Mouse (Mus musculus): Measurements from ENCODE around the gene Scn11a. TPM values are rescaled to one million over a fixed set of nuclear protein-coding genes. Genes with fewer than 3 reads are reported as not detected.

Scn11a gene
- total RNA-seq, 2 experiments from 2014 or later: 0.19 to 0.26 TPM

DNA sequence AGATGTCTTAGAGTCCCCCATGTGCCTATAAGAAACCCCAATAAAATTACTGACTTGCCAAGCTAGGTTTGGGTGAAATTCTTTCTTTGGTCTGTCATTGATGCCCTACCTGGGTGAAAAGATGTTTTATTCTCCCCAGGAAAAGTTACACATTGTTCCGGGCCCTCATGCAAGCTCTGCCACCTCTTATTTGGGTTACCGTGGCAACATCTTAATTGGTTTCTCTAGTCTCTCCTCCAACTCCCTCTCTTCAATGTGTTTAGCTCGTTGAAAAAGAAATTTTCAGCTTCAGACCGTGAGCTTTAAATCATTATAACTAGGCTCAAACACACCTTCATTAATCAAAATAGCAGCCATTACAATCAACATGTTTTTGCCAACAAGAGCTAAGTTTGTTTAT is 28.5 kb downstream of the Scn11a start:
- DNase-seq (ENCODE audit: low spot score in 2 of 2): no peak

DNA sequence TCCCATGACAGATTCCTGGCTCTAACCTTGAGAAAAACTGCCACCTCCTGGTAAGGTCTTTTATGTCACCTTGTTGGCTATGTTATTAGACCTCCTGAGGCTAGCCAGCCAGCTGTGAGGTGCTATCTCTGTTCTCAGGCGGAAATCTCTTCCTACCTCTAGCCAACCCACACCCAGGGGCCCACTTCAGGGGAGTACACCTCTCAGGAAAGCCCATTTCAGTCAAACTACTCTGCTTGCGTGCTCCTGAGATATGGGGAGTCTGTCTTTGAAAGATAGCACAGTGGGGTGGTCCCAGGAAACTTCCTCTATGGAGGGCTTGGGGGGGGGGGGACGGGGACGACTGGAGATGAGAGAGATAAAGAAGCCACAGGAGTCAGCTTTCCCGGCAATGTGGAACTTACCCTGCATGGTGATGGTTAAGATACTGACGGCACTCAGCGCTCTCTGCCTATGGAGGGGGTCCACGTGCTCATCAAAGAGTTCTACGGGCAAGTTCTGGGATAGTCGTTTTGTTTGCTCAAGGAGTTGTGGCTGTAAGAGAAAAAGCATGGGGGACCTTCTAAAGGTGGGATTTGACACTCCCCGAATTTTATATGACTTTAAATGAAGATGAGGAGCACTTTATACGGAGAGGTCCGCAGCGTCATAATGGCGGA is 29.9 kb downstream of the Scn11a start:
- no peak for DNase-seq (ENCODE audit: low spot score in 2 of 2)

DNA sequence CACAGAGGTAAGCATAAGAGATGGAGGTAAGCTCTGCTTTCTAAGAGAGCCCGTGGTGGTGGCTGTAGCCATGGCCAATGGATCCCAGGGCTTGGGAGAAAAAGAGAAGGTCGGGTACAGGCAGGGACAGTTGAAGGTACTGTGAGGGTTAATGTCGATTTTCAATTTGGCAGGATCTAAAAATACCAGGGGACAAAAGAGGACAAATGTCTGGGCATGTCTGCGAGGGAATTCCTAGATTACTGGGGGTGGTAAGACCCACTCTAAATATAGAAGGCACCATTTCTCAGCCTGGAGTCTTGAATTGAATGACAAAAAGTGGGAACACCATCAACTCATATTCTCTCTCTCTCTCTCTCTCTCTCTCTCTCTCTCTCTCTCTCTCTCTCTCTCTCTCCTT is 30.8 kb downstream of the Scn11a start:
- no peak for DNase-seq (ENCODE audit: low spot score in 2 of 2)

DNA sequence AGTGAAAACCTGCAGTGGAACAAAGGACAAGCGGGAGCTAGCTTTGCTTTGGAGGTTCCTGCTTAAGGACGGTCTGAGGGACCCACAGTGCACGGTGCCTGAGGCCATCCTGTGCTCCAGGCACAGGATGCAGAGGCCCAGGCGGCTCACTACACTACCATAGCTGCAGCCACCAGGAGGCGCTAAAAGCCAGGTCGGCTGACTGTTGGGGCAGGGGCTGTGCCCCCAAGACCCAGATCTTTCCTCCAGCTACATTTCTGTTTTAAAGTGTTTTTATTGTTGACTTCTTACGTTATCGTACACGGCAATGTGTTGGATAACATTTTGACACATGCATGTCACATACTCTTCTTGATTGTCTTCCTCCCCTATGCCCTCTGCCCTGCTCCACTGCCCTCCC is 32.8 kb downstream of the Scn11a start:
- DNase-seq (ENCODE audit: low spot score in 2 of 2): no peak

DNA sequence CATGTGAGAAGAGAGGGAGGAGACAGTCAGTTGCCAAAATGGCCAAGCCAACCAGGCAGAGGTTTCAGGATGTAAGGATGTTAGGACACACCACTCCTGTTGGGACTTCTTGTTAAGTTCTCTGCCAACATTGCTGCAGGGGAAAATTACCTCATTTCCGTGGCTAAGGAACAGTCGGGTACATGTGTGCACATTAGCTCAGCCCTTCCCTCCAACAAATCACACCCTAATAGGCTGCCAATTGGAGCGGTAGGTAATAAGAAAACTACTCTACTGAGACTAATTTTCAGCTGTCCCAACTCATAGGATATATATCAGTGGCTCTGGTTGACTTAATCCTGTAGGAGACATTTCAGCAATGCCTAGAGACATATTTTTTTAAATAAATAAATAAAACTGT is 44.4 kb downstream of the Scn11a start:
- no peak for DNase-seq (ENCODE audit: low spot score in 2 of 2)

DNA sequence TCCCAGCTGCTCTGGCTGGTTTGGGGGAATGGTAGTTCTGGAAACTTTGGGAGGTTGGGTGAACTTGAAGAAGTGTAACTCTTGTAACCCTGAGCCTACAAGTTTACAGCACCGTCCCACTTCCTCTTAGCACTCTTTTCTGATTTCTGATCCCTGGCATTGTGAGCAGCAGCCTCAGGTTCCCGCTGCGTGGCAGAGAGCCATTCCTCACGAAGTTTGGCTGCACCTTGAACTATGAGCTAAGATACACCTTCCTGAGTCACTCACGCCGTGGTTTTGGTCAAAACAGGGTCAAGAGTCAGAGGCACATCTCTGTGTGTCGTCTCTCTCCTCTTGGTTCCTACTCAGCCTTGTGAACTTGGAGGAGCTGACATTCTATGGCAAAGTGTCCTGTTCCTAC is 48.6 kb downstream of the Scn11a start:
- no peak for DNase-seq (ENCODE audit: low spot score in 2 of 2)

DNA sequence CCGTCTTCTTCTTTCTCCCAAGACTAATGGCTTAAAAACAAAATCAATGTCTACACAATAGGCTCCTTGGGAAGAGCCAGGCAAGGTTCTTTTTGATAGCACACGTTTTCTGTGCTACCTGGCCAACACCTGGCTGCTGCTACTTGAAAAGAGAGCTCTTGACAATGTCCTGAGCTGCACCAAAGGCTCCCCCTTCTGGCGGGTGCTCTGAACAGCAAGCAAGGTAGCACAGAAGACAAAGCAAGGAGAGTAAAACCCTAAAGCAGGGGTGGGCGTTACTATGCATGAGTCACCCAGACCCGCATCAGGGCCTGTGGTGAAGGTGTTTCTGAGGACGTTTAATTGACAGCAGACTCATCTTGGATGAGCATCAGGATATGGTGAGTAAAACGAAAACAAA is 56.7 kb downstream of the Scn11a start:
- DNase-seq (ENCODE audit: low spot score in 2 of 2): peak in 1 of 2 experiments; percentile 11

DNA sequence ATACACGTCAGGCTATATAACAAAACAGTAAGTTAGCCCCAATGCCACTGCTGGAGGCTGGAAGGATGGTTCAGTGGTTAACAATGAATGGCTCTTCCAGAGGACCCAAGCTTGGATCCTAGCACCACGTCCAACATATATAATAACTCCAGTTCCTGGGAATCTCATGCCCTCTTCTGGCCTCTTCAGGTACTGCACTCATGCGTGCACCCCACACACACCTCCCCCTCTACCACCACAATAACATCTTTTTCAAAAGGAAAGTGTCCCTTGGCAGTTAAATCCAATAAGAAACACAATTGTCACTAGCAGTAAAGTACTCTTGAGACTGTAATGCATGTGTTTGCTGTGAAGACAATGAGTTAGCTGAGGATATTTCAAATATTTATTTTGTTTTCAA is 65.0 kb downstream of the Scn11a start:
- DNase-seq (ENCODE audit: low spot score in 2 of 2): no peak

DNA sequence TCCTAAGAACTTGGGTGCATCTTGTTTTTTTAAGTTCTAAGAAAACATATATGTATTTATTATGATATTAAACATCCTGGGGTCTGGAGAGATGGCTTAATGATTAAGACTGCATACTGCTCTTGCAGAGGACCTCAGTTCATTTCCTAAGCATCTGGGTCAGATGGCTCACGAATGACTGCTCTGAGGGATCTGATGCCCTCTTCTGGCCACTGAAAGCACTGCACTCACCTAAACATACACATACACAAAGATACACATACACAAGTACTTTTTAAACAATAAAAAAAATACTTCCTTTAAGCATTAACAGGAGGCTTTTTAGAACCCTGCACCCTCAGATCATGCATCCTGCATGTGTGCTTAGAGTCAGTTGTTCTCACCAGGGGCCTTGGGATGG is 65.8 kb downstream of the Scn11a start:
- no peak for DNase-seq (ENCODE audit: low spot score in 2 of 2)

DNA sequence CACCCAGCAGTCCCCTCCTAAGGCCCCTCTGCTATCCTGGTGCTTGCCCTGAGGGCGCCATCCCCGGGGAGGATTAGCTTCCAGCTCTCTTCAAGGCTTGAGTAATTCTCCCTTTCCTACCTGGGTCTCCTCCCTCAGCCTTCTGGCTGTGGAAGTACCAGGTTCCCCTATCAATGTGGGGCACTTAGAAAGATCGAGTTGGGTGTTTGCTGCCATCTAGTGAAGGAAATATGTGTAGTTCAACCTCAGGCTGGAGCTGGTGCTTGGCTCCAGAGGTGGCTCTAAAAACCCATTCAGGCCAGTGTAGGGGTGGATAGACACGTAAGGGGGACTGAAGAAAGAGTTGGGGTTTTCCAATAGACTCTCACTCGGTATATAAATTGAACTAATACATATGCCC is 73.7 kb downstream of the Scn11a start:
- DNase-seq (ENCODE audit: low spot score in 2 of 2): peak; percentile 5 to 31

DNA sequence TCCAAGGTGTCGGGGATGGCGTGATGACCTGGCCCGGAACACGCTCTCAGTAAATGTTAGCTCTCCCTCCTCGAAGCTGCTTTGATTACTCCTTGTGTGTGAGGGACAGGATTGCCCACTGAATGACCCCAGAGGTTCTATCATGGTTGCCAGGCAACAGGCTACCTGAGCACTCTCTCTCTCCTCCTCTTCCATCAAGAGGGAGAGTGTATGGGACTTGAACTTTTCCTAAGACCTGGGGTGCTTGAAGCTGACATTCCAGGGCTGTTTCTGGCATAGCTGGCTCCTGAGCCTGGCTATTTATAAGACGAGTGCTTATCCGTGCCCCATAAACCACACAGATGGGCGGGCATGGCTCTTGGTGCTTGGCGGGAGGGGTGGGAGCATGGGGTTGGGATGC is 76.1 kb downstream of the Scn11a start:
- DNase-seq (ENCODE audit: low spot score in 2 of 2): no peak

DNA sequence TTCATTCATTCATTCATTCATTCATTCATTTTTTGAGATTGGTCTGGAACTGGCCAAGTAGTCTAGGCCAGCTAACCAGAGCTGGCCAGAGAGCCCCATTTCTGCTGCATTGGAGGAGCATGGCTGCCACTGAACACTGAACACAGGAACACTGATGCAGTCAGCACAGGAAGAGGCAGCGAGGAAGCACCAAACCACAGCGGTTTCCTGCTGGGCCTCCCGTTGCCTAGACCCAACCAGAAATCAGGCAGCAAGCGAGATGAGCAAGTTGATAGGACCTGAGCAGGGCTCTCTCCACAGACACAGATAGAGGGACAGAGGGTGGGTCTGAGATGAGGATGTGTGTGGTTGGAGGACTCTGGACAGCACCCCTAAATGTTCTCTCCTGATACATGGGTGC is 81.4 kb downstream of the Scn11a start:
- no peak for DNase-seq (ENCODE audit: low spot score in 2 of 2)

DNA sequence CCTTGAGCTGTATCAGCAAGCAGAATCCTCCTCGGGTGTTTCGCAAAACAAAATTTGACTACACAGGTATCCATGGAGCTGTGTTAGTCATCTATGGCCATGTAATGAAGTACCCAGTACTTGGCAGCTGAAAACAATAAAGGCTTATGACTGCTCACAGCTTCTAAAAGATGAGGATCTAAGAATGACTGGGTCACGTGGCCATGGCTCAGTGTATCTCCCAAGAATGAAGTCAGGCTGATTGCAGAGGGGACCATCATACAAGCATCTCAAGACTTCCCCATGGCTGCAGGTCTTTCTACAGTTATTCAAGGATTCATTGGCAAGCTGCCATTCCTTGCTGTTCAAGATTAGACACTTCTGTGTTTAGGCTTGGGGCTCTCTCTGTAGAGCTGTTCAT is 81.9 kb downstream of the Scn11a start:
- no peak for DNase-seq (ENCODE audit: low spot score in 2 of 2)

DNA sequence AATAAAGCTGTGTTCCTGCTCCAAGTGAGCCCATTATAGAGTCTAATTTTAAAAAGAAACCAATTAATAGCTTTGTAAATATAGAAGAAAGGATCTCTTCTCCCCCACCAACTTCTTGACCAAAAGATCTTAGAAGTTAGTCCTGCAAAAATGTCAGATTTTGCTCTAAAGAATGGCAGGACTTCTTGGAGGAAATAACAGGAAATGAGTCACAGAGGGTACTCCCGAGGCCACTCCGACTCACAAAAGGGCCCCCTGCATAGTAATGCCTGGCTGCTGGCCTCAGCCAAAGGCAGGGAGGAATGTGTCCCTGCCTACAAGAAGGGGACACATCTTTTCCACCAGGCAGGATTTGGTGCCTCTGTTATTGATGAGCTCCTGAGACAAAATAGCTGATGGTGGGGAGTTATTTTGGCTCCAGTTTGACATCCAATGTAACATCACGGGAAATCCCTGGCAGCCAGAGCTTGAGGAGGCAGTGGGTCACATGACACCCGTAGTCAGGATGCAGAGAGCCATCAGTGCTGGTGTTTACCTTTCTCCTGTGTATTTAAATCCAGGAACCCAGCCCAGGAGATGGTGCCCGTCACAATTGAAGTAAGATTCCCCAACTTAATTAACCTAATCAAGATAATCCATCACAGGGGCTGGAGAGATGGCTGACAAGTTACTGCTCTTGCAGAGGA is 84.0 kb downstream of the Scn11a start:
- DNase-seq (ENCODE audit: low spot score in 2 of 2): no peak

DNA sequence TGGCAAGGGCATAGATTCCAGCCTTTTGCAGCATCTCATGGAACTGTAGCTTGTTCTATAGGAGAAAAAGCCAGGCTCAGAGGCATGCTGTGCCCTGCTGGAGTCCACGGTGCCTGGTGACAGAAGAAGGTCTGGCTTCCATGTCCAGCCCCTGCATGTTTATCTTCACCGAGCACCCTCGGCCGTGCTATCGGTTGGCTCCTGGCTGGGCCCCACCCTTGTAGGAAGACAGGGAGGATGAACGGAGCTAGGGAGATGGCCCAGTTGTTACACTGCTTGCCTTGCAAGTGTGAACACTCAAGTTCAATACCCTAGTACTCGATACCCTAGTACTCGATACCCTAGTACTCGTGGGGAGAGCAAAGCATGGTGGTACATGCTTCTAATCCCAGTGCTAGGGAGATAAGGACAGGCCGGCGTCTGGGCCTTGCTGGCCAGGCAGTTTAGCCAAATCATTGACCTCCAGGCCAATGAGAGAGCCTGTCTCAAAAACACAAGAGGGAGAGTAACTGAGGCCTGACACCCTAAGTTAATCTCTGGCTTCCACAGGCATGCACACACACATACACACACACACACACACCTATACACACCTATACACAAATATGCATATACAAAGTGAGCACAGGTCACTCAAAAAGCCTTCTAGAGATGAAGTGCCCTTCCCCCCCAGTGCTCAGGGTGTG is 96.7 kb downstream of the Scn11a start:
- DNase-seq (ENCODE audit: low spot score in 2 of 2): no peak

DNA sequence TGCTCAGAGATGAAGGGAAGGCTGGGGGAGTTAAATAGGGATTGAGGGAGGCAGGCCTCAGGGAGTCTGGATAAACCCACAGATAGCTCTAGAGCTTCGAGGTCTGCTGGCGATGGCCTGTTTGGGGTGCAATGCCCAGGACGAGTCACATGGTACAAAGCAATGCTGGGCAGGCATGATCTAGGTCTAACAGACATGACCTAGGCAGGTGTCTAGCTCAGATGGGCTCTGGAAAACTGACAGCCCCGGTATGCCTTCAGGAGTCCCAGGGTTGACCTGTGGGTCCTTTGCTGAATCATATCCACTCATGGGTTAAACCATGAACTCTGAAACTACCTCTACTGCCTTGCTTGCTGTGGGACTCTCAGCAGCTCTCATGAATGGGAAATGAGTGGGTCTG is 98.3 kb downstream of the Scn11a start:
- no peak for DNase-seq (ENCODE audit: low spot score in 2 of 2)

DNA sequence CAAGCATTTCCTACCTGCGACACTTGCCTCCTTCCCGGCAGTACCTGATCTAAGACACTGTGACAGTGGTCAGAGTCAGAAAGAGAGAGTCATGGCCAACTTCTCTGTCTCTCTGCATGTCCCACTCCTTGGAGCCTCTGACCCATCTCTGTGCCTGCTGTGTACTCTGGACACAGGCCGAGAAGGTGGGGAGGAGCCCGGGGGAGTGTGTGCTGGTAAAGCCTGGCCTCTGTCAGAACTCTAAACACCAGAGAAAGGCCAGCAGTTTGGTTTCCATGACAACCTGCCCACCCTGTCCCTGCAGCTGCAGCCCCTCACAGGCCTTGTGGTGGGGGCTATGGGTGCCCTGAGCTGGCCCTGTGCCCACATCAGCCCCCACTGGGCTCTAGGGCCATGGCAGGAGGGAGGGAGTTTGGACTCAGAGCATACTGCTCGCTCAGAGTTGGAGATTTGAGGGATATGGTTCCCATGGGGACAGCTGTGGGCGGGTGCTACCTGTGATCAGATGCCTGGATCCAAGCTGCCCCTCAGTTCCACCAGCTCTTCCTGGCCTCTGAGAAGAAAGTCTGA is 99.9 kb downstream of the Scn11a start:
- DNase-seq (ENCODE audit: low spot score in 2 of 2): no peak

DNA sequence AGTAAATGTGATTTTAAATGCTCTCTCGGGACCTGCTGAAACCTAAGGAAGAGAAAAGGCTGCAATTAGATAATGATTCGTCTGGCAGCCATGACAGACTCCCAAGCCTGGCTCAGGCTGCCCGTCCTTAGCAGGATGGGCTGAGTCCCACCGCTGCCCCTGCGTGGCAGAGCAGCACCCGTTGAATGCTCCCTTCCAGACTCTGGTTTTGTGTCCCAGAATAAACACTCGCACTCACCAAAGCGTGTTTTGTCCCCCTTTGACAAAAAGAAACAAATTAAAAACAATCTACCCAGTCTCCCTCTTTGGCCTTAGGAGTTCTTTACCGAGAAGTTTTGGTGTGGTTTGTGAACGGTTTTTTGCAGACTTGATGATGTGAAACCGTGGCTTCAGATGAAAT is 106.0 kb downstream of the Scn11a start, which contains the start of gene Scn10a:
TSS of gene Scn10a (minus strand) at position 101 of the 400 bp plus-strand sequence.
- DNase-seq (ENCODE audit: low spot score in 2 of 2): no peak

DNA sequence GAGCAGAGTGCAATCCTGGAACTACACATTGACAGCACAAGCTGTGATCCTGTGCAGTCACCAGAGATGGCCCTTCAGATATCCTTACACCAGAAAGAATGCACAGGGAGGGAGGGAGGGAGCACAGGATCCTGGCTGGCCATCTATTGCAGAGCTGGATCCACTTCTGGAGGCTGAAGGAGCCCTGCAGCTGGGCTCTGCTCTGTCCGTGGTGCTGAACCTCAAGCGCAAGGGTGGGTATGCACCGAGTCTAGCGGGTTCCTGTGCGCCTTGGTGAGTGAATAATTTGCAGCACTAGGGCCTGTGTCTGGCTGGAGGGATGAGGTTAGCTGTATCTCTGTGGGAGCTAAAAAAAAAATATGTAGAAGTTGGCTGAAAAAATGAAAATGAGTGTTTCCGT is 118.6 kb downstream of the Scn11a start:
- no peak for DNase-seq (ENCODE audit: low spot score in 2 of 2)

Data from left cerebral cortex, adult 18-20 months (tissue).